Mouse (Mus musculus) forebrain, embryonic 15.5 days (tissue): ENCODE data around the gene Ppp1r3a. TPM values are rescaled to one million over a fixed set of nuclear protein-coding genes. Genes with fewer than 3 reads are reported as not detected.

Experiments used
- ATAC-seq: fragments of 200-750 bp; cut with Nextera tagmentation; replicated peaks from 2 replicates; pipeline ENCODE4 v1.8.0; 2017; ENCODE audit warnings: mild to moderate bottlenecking, moderate TSS enrichment, moderate library complexity
- H3K27ac ChIP-seq: fragments of 300-500 bp; sonication (generic); replicated peaks from 2 replicates; pipeline ENCODE4 v1.5.1; 2015; ENCODE audit warnings: mild to moderate bottlenecking, inconsistent platforms
- H3K27me3 ChIP-seq: fragments of 300-500 bp; sonication (generic); 2 replicates; pipeline ENCODE4 v1.6.1; 2015; ENCODE audit warnings: inconsistent platforms
- H3K36me3 ChIP-seq: fragments of 300-500 bp; sonication (generic); 2 replicates; pipeline ENCODE4 v1.6.1; 2015; ENCODE audit warnings: mild to moderate bottlenecking, inconsistent platforms
- H3K4me1 ChIP-seq: fragments of 300-500 bp; sonication (generic); 2 replicates; pipeline ENCODE4 v1.6.1; 2015; ENCODE audit warnings: inconsistent platforms
- H3K4me2 ChIP-seq: fragments of 300-500 bp; sonication (generic); replicated peaks from 2 replicates; pipeline ENCODE4 v1.6.1; 2015; ENCODE audit warnings: mild to moderate bottlenecking, inconsistent platforms
- H3K4me3 ChIP-seq: fragments of 300-500 bp; sonication (generic); 2 replicates; pipeline ENCODE4 v1.5.1; 2015; ENCODE audit warnings: mild to moderate bottlenecking, inconsistent platforms
- H3K9ac ChIP-seq: fragments of 300-500 bp; sonication (generic); replicated peaks from 2 replicates; pipeline ENCODE4 v1.6.1; 2015; ENCODE audit warnings: mild to moderate bottlenecking, inconsistent platforms
- H3K9me3 ChIP-seq: fragments of 300-500 bp; sonication (generic); 2 replicates; pipeline ENCODE4 v1.6.1; 2016; ENCODE audit warnings: inconsistent platforms
- WGBS: fragments of 180-500 bp; shearing (Covaris S2); methylation state at CpG from one replicate; pipeline ENCODE4 v1.1.7; 2015; ENCODE audit warnings: mixed read lengths; 5-methylcytosine and 5-hydroxymethylcytosine counted together
- polyA plus RNA-seq: library from polyadenylated mRNA; unstranded; fragments of >200 nt; fragmentation: Nextera tagmentation; extraction: Ambion mirVana; gene quantifications from 2 replicates; pipeline ENCODE4 v1.2.1, GENCODE M21; 2015

Gene Ppp1r3a
- polyA plus RNA-seq = 0.04 TPM in 1 of 2 replicates, not detected in the other

DNA sequence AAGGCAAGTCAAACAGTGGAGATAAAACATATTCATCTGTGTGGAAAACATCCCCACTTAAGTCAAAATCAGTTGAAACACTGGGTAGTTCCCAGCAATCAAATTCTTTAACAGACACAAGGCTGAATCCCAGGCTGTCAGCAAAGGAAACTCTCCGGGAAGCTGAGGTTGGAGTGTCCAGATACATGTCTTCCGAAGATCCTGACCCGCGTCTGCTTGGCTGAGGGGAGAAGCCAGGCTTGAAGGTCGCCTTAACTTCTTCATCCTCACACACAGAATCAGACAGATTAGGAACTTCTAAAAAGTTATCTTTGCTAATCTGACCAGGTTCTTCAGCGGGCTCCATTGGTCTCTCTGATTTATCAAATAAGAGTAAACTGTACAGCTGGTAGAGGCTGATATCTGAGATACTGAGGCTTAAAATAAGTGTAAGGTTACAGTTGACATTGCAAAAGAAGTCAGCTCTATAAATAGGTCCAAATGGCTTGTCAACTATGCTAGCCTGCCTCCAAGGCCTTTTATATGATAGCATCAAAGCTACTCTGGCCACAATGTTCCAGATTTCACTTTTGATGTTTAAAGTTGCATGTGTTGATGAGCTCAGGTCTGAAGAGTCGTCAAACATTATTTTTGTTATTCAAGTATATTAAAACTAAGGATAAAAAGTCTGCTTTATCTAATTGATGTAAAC lies at the start of gene Ppp1r3a:
TSS of gene Ppp1r3a (minus strand) at position 374 of the 691 bp plus-strand sequence.
- no peak within 1 kb of the TSS for H3K4me2 ChIP-seq
- H3K36me3 ChIP-seq = no peaks in the 10 kb centered on the region
- no peaks in the 10 kb centered on the region for H3K27me3 ChIP-seq
- WGBS = 88% methylated on average over 7 of the region's 7 CpGs
- no peaks in the 10 kb centered on the region for H3K4me1 ChIP-seq
- no peak within 1 kb of the TSS for H3K27ac ChIP-seq
- ATAC-seq = no peak
- no peak within 1 kb of the TSS for H3K4me3 ChIP-seq
- no peaks in the 10 kb centered on the region for H3K9me3 ChIP-seq
- H3K9ac ChIP-seq = no peak within 1 kb of the TSS

GRCm38 (mm10) chr6:14787157-14787938 lies 32.3 kb upstream of the Ppp1r3a start:
- Histone ChIP-seq H3K9ac (no peak overlapping the region), H3K27ac (no peak overlapping the region), H3K4me1 (no peaks in the 10 kb centered on the region), H3K27me3 (no peaks in the 10 kb centered on the region), H3K4me2 (no peak overlapping the region), H3K4me3 (no peak overlapping the region), H3K36me3 (no peaks in the 10 kb centered on the region), H3K9me3 (no peaks in the 10 kb centered on the region)
- WGBS = 98% methylated on average over 1 of the region's 1 CpGs
- no peak for ATAC-seq

GRCm38 (mm10) chr6:14777920-14778319 lies 22.8 kb upstream of the Ppp1r3a start:
- H3K4me1 ChIP-seq = no peaks in the 10 kb centered on the region
- H3K4me3 ChIP-seq = no peak overlapping the region
- H3K9me3 ChIP-seq = no peaks in the 10 kb centered on the region
- H3K9ac ChIP-seq = no peak overlapping the region
- ATAC-seq = no peak
- H3K36me3 ChIP-seq = no peaks in the 10 kb centered on the region
- no peak overlapping the region for H3K27ac ChIP-seq
- 92% methylated on average over 4 of the region's 4 CpGs for WGBS
- H3K4me2 ChIP-seq = no peak overlapping the region
- H3K27me3 ChIP-seq = no peaks in the 10 kb centered on the region

GRCm38 (mm10) chr6:14771717-14772116 lies 16.6 kb upstream of the Ppp1r3a start:
- Histone ChIP-seq H3K4me2 (no peak overlapping the region), H3K27ac (no peak overlapping the region), H3K4me1 (no peaks in the 10 kb centered on the region), H3K4me3 (no peak overlapping the region), H3K36me3 (no peaks in the 10 kb centered on the region), H3K9me3 (no peaks in the 10 kb centered on the region), H3K27me3 (no peaks in the 10 kb centered on the region), H3K9ac (no peak overlapping the region)
- 86% methylated on average over 2 of the region's 2 CpGs for WGBS
- ATAC-seq = no peak

GRCm38 (mm10) chr6:14757486-14757885 lies 2.4 kb upstream of the Ppp1r3a start:
- Histone ChIP-seq H3K4me3 (no peak overlapping the region), H3K27ac (no peak overlapping the region), H3K4me2 (no peak overlapping the region), H3K9me3 (no peaks in the 10 kb centered on the region), H3K4me1 (no peaks in the 10 kb centered on the region), H3K36me3 (no peaks in the 10 kb centered on the region), H3K27me3 (no peaks in the 10 kb centered on the region), H3K9ac (no peak overlapping the region)
- 73% methylated on average over 3 of the region's 3 CpGs for WGBS
- no peak for ATAC-seq

DNA sequence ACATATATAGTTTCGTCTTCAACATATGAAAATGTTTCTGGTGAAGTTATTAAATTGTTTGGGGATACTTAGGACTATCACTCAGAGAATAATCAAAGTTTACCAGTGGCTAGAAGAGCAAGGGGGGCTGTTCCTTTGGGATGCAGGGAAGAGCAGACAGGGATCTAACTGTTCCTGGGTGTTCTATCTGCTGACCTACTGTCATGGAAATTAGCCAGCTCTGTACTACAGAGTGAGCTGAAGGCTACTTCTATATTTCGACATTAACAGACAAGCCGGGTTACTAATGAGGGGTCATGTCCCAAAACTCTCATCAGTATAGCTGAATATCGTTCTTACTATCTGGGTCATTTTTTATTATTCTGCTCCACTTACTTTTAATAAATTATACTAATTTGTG lies 1.6 kb downstream of the Ppp1r3a start:
- H3K27me3 ChIP-seq = no peaks in the 10 kb centered on the region
- no peaks in the 10 kb centered on the region for H3K36me3 ChIP-seq
- ATAC-seq = no peak
- no peak overlapping the region for H3K27ac ChIP-seq
- H3K4me1 ChIP-seq = no peaks in the 10 kb centered on the region
- no peak overlapping the region for H3K9ac ChIP-seq
- H3K9me3 ChIP-seq = no peaks in the 10 kb centered on the region
- H3K4me2 ChIP-seq = no peak overlapping the region
- H3K4me3 ChIP-seq = no peak overlapping the region
- 87% methylated on average over 4 of the region's 4 CpGs for WGBS

DNA sequence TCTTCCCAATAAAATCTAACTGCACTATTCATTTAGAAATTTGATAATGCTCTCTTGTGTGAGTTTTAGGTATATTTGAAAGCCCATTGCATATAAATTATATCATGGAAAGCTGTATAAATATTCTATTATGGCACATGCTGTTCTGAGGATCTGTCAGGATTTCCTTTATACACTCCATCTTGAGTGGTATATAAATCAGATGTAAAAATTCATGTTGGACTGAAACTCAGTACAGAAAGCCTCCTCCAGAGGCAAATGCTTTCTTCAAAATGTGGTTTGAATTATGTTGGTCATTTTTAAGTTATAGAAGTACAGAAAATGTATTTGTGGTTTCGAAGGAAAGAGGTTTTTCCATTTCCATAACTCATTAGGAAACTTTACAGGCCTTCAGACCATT lies 2.9 kb downstream of the Ppp1r3a start:
- 72% methylated on average over 1 of the region's 1 CpGs for WGBS
- H3K4me3 ChIP-seq = no peak overlapping the region
- no peaks in the 10 kb centered on the region for H3K27me3 ChIP-seq
- no peak overlapping the region for H3K4me2 ChIP-seq
- ATAC-seq = no peak
- H3K9me3 ChIP-seq = no peaks in the 10 kb centered on the region
- H3K27ac ChIP-seq = no peak overlapping the region
- no peaks in the 10 kb centered on the region for H3K36me3 ChIP-seq
- no peaks in the 10 kb centered on the region for H3K4me1 ChIP-seq
- H3K9ac ChIP-seq = no peak overlapping the region

DNA sequence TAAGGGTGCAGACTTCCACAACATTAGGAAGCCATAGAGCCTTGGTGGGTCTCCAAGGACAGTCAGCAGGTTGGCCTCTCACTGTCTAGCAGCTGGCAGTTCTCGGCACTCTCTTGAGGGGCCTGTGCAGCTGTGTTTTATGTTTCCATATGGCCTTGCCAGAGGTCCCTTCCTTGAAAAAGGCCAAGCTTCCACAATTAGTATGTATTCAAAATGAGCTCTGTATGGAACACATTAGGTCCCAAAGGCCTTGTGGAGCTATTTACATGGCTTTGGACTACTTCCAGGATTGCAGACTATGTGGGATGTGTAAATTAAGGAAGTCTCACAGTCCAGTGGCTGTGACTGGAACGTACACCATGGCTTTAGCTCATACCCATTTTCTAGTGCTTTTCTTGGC lies 8.1 kb downstream of the Ppp1r3a start:
- ATAC-seq = no peak
- 56% methylated on average over 2 of the region's 2 CpGs for WGBS

DNA sequence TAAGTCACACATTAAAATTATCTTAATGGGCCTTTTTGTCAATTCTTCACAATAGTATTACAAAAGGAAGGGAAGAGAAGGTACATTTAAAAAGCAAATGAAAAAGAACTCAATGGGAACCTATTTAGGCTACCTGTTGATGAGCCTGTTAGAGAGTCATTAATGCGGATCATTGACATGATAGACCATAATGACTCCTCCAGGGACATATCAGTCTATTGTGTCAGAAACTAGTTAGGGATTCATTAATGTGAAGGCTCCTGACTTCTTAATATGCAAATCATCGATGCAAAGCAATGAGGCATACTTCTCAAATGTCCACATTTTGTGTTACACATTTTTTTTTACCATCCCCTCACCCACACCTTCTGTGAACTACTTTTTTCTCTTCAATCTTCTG lies 19.1 kb downstream of the Ppp1r3a start:
- H3K9me3 ChIP-seq = no peaks in the 10 kb centered on the region
- 50% methylated on average over 2 of the region's 2 CpGs for WGBS
- H3K4me1 ChIP-seq = no peaks in the 10 kb centered on the region
- no peaks in the 10 kb centered on the region for H3K36me3 ChIP-seq
- H3K4me3 ChIP-seq = no peak overlapping the region
- no peak for ATAC-seq
- H3K27ac ChIP-seq = no peak overlapping the region
- no peaks in the 10 kb centered on the region for H3K27me3 ChIP-seq
- H3K9ac ChIP-seq = no peak overlapping the region
- H3K4me2 ChIP-seq = no peak overlapping the region

More for the DNA sequence above, 8.1 kb downstream of the Ppp1r3a start:
- Histone ChIP-seq H3K27me3 (no peaks in the 10 kb centered on the region), H3K4me2 (no peak overlapping the region), H3K4me3 (no peak overlapping the region), H3K27ac (no peak overlapping the region), H3K9me3 (no peaks in the 10 kb centered on the region), H3K4me1 (no peaks in the 10 kb centered on the region), H3K36me3 (no peaks in the 10 kb centered on the region), H3K9ac (no peak overlapping the region)

DNA sequence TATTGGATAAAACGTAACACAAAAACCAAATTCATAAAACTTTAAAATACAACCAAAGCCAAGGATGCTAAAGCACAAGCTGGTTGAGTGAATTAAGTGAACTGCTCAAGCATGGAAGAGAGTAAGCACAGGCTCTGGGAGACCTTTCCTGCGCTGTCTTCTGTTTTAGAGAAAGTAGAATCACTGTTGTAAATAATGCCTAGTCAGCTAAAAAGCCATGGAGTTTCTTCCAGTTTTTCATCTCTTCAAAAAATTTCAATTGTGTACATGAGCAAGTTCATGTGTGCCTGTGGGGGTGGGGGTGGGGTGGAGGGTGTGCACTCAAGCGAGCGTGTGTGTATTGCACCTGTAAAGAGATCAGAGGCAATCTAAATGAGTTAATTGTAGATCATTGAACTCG lies 24.1 kb downstream of the Ppp1r3a start:
- H3K9ac ChIP-seq = no peak overlapping the region
- H3K4me3 ChIP-seq = no peak overlapping the region
- no peaks in the 10 kb centered on the region for H3K27me3 ChIP-seq
- no peaks in the 10 kb centered on the region for H3K4me1 ChIP-seq
- no peak overlapping the region for H3K4me2 ChIP-seq
- H3K27ac ChIP-seq = no peak overlapping the region
- H3K9me3 ChIP-seq = no peaks in the 10 kb centered on the region
- ATAC-seq = no peak
- WGBS = 83% methylated on average over 5 of the region's 5 CpGs
- H3K36me3 ChIP-seq = no peaks in the 10 kb centered on the region

GRCm38 (mm10) chr6:14720772-14721414 lies 34.2 kb downstream of the Ppp1r3a start:
- ATAC-seq = peak; percentile 68; the same call in 1 of the 2 replicates
- H3K27ac ChIP-seq = peak overlapping the region; percentile 65
- H3K9ac ChIP-seq = no peak overlapping the region
- no peak overlapping the region for H3K4me3 ChIP-seq
- peaks cover 17% of the 10 kb centered on the region; the same call in 1 of the 2 replicates for H3K4me1 ChIP-seq
- H3K9me3 ChIP-seq = no peaks in the 10 kb centered on the region
- 42% methylated on average over 4 of the region's 4 CpGs for WGBS
- no peaks in the 10 kb centered on the region for H3K36me3 ChIP-seq
- 0 out of 2 replicates have a peak overlapping the region, but pooled peaks have one; percentile 8 for H3K4me2 ChIP-seq
- H3K27me3 ChIP-seq = no peaks in the 10 kb centered on the region

- H3K4me1 ChIP-seq = peaks cover 17% of the 10 kb centered on the region; the same call in 1 of the 2 replicates
- ATAC-seq = peak; percentile 98
- no peaks in the 10 kb centered on the region for H3K9me3 ChIP-seq
- H3K4me2 ChIP-seq = 0 out of 2 replicates have a peak overlapping the region, but pooled peaks have one; percentile 8
- no peaks in the 10 kb centered on the region for H3K27me3 ChIP-seq
- no peaks in the 10 kb centered on the region for H3K36me3 ChIP-seq
- H3K4me3 ChIP-seq = no peak overlapping the region
- H3K9ac ChIP-seq = no peak overlapping the region
- peak overlapping the region; percentile 65 for H3K27ac ChIP-seq
- 20% methylated on average over 6 of the region's 6 CpGs for WGBS
Observed at GRCm38 (mm10) chr6:14720110-14720771, 34.8 kb downstream of the Ppp1r3a start.
